Mouse (Mus musculus) thymus, adult 2 months (tissue): ENCODE results near the gene Tmem132b.

ENCODE experiments used
- CTCF ChIP-seq: fragments of 200-500 bp; IDR thresholded peaks from 2 replicates; pipeline ENCODE4 v1.5.1; 2012; ENCODE audit warnings: mild to moderate bottlenecking, control low read depth, low read length, moderate library complexity, borderline replicate concordance; ENCODE audit not compliant: control insufficient read depth, poor library complexity, insufficient read depth; ENCODE audit errors: extremely low read depth
- POLR2A ChIP-seq: fragments of 200-500 bp; IDR thresholded peaks from 2 replicates; pipeline ENCODE4 v1.6.1; 2012; ENCODE audit warnings: mild to moderate bottlenecking, low read length, control low read depth, moderate library complexity; ENCODE audit not compliant: control insufficient read depth, poor library complexity, insufficient read depth; ENCODE audit errors: extremely low read depth

DNA sequence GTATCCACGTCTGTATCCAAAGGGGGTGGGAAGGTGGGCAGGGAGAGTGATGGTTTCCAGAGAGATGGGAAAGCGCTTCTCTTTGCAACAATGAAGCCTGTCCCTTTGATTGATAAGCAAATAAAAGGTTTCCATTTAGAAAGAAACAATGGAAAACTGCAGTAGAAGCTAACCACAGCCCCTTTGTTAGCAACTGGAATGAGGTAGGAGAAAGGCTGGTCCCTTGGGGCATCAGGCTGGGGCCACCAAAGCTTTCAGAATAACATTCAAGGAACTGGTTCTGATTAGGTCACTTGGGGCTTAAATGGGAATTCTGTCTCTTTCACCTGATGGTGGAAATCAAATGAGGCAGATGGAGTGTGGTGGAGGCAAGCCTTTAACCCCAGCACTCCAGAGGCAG is 118.4 kb downstream of the Tmem132b start:
- TF ChIP-seq CTCF (no peak), POLR2A (no peak)
